Comparison of ENCODE assay signal across 11 mouse cellular contexts in genomic region chr12:44675003-44675402, GRCm38 (mm10).
A peak's percentile ranks its signal among the peaks of the same experiment; 100 is the strongest.
DNase-seq lines count a peak whose midpoint lies in the region; ATAC-seq and TF ChIP-seq lines count a peak whose summit lies in the region.
"Had no signal": no experiment of that assay in that cellular context is flagged by ENCODE, and none has a peak within 500 bp of the region (broad histone marks: within the 10 kb centered on the region; RNA-seq: fewer than 3 reads in every experiment).

No protein-coding gene starts in this region.

- no peak overlapping the region for H3K9ac ChIP-seq in lung, postnatal 0 days (replicated peaks; ENCODE audit: low read depth)
- no peak overlapping the region for H3K9ac ChIP-seq in limb, embryonic 14.5 days (ENCODE audit: low read depth, low read length, severe bottlenecking)
- H3K9ac ChIP-seq in heart, embryonic 11.5 days (ENCODE audit: low read depth, low read length) = no peak overlapping the region

- no peaks in the 10 kb centered on the region for H3K9me3 ChIP-seq in lung, postnatal 0 days (ENCODE audit: low read length)
- no peaks in the 10 kb centered on the region for H3K9me3 ChIP-seq in limb, embryonic 14.5 days (ENCODE audit: control insufficient read depth, low read length)
- no peaks in the 10 kb centered on the region for H3K9me3 ChIP-seq in heart, embryonic 11.5 days (replicated peaks; ENCODE audit: control insufficient read depth, low read length)
- H3K9me3 ChIP-seq: heart, embryonic 10.5 days had no signal

- H3K27ac ChIP-seq in lung, postnatal 0 days (ENCODE audit: low read length) = no peak overlapping the region
- H3K27ac ChIP-seq in limb, embryonic 14.5 days (replicated peaks; ENCODE audit: low read depth, low read length) = no peak overlapping the region
- H3K27ac ChIP-seq in heart, embryonic 11.5 days (ENCODE audit: low read depth, low read length) = no peak overlapping the region
- H3K27ac ChIP-seq: heart, embryonic 10.5 days; layer of hippocampus, adult 2 months had no signal

- ATAC-seq in lung, postnatal 0 days = no peak
- no peak for ATAC-seq in limb, embryonic 14.5 days (ENCODE audit: low FRiP score, low read depth)
- no peak for ATAC-seq in heart, embryonic 11.5 days (replicated peaks; ENCODE audit: insufficient number of reproducible peaks, low FRiP score, low TSS enrichment)

- H3K4me3 ChIP-seq in lung, postnatal 0 days (ENCODE audit: low read depth, low read length) = no peak overlapping the region
- H3K4me3 ChIP-seq in limb, embryonic 14.5 days (replicated peaks; ENCODE audit: low read length) = no peak overlapping the region
- H3K4me3 ChIP-seq in heart, embryonic 11.5 days (ENCODE audit: low read depth, low read length) = no peak overlapping the region
- H3K4me3 ChIP-seq: heart, embryonic 10.5 days; layer of hippocampus, adult 2 months had no signal

- DNase-seq in cerebellum, postnatal 36 days = peak; percentile 2 to 17
- no peak for DNase-seq in cerebellum, adult 9-11 months
- no peak for DNase-seq in lung, postnatal 0 days (ENCODE audit: low spot score)
- DNase-seq in lung, postnatal 4 days = no peak
- peak; percentile 30 for DNase-seq in brain, adult 2 months (ENCODE audit: low read depth, low spot score)
- DNase-seq in limb, embryonic 14.5 days (ENCODE audit: low spot score) = peak; percentile 15
- no peak for DNase-seq in urinary bladder, postnatal 4 days (ENCODE audit: low spot score in 2 of 2)

- no peaks in the 10 kb centered on the region for H3K4me1 ChIP-seq in lung, postnatal 0 days (ENCODE audit: insufficient read depth, low read depth, low read length)
- no peaks in the 10 kb centered on the region for H3K4me1 ChIP-seq in limb, embryonic 14.5 days (ENCODE audit: control insufficient read depth, insufficient read depth, low read length)
- H3K4me1 ChIP-seq in heart, embryonic 11.5 days (ENCODE audit: control insufficient read depth, insufficient read depth, low read length) = no peaks in the 10 kb centered on the region
- H3K4me1 ChIP-seq: heart, embryonic 10.5 days had no signal

- no peaks in the 10 kb centered on the region for H3K27me3 ChIP-seq in lung, postnatal 0 days (replicated peaks; ENCODE audit: insufficient read depth, low read length)
- no peaks in the 10 kb centered on the region for H3K27me3 ChIP-seq in limb, embryonic 14.5 days (ENCODE audit: control insufficient read depth, insufficient read depth, low read length)
- H3K27me3 ChIP-seq in heart, embryonic 11.5 days (ENCODE audit: control insufficient read depth, insufficient read depth, low read length) = no peaks in the 10 kb centered on the region

- no peak overlapping the region for H3K4me2 ChIP-seq in lung, postnatal 0 days (replicated peaks; ENCODE audit: low read depth, low read length)
- no peak overlapping the region for H3K4me2 ChIP-seq in limb, embryonic 14.5 days (replicated peaks; ENCODE audit: low read depth, low read length, severe bottlenecking)
- H3K4me2 ChIP-seq in heart, embryonic 11.5 days = no peak overlapping the region
- H3K4me2 ChIP-seq: liver, embryonic 11.5 days had no signal

- TF ChIP-seq EP300 in lung, postnatal 0 days (IDR thresholded peaks at IDR 0.05) = no peak

- TF ChIP-seq CTCF in lung, postnatal 0 days (IDR thresholded peaks at IDR 0.05) = peak; percentile 28

- no peaks in the 10 kb centered on the region for H3K36me3 ChIP-seq in lung, postnatal 0 days (ENCODE audit: insufficient read depth, low read length)
- no peaks in the 10 kb centered on the region for H3K36me3 ChIP-seq in limb, embryonic 14.5 days (ENCODE audit: control insufficient read depth, insufficient read depth, low read length)
- no peaks in the 10 kb centered on the region for H3K36me3 ChIP-seq in heart, embryonic 11.5 days (ENCODE audit: control insufficient read depth, insufficient read depth, low read length)
- H3K36me3 ChIP-seq: heart, embryonic 10.5 days had no signal

- TF ChIP-seq POLR2A in limb, embryonic 14.5 days (IDR thresholded peaks at IDR 0.05; ENCODE audit: borderline replicate concordance, extremely low read depth, insufficient read depth, insufficient read length) = no peak

Comparison
In these comparisons a context has a peak if more than half of its experiments do, and no peak if none do; other contexts are left out.
1. DNase-seq: peak in cerebellum, postnatal 36 days (2 of 2), brain, adult 2 months (single experiment) and limb, embryonic 14.5 days (single experiment); none in cerebellum, adult 9-11 months (single experiment), lung, postnatal 0 days (single experiment), lung, postnatal 4 days (0 of 2) and urinary bladder, postnatal 4 days (0 of 2).